Mouse (Mus musculus) adrenal gland, postnatal 10 days (tissue): ENCODE measurements around the gene Rgs2. TPM values are rescaled to one million over a fixed set of nuclear protein-coding genes. Genes with fewer than 3 reads are reported as not detected.

ENCODE experiments used
- DNase-seq: peaks from one replicate; pipeline ENCODE4 v3.0.0; 2021; ENCODE audit warnings: mixed read lengths
- long read RNA-seq, 2 experiments: library from polyadenylated mRNA; stranded (forward); transcript quantifications; one replicate each; pipeline ENCODE4 v2.0.0; 2021
- total RNA-seq, 2 experiments: library from RNA; stranded (reverse); gene quantifications; 2 replicates each; pipeline ENCODE4 v1.2.3; 2021

The Rgs2 gene
- 100 to 1,000 TPM; 254 to 383 TPM for total RNA-seq
- long read RNA-seq, experiment 1, transcript Rgs2-202 (5 exons, 3,021 nt): major isoform, 145 of 193 reads
- long read RNA-seq, experiment 1, partial matches to known transcripts: 9 of 193 reads
- long read RNA-seq, experiment 1, other reads (novel, unspliced or antisense): 37 of 193 reads
- long read RNA-seq, experiment 2, transcript Rgs2-202 (5 exons, 3,021 nt): major isoform, 62 of 84 reads
- long read RNA-seq, experiment 2, partial matches to known transcripts: 2 of 84 reads
- long read RNA-seq, experiment 2, other reads (novel, unspliced or antisense): 19 of 84 reads

DNA sequence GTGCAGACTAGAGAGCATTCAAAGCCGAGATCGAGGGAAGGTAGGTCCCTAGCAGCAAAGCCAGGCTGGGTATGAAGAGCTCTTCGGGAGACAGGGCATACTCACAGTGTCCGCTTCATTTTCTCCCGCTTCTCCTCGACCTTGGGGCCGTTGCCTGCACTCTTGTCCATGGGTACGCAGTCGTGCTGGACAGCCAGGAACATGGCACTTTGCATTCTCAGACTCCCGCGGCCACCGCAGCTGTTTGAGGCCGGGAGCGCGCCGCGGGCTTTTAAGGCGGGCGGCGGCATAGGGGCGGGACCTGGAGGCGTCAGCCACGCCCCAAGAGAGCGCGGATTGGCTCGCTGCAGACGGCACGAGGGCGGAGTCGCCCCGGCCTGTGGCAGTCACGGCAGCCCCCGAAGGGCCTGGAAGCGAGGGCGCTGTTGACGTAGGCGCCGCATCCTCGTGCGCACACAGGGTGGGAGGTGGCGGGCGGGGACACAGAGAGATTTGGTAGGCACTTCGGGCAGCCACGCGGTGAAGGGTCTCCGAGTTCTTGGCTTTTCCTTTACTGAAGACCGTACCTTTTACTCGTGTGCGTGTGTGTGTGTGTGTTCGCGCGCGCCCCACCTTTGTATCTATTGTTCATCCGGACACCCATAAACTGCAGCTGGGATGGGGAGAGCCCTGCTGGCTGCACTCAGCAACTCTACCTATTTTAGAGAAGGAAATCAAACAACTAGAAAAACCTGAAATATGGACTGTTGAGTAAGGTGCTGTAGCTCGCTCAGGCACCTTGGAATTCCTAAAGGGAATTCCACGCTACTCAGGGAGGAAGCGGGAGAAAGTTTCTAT, at the start of gene Rgs2:
Gene Rgs2 (minus strand): TSS at position 258 of the 837 bp plus-strand sequence.
- peak; percentile 99 for DNase-seq

DNA sequence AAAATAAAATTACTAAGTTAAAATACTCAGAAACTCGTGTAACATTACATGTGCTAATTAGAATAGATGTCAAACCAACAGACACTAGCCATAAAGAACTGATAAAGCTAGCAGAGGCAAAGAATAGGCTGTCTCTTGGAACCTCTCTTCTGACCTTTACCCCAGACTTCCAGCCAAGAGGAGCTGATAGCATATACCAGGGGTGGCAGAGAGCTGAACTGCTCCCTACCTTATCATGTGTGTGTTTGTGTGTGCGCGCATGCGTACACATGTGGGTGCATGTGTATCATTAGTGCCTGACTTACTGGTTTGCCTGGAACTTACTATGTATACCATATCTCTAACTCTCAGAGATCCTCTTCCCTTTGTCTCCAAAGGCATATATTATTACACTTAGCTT, 49.4 kb upstream of the Rgs2 start:
- DNase-seq: no peak

DNA sequence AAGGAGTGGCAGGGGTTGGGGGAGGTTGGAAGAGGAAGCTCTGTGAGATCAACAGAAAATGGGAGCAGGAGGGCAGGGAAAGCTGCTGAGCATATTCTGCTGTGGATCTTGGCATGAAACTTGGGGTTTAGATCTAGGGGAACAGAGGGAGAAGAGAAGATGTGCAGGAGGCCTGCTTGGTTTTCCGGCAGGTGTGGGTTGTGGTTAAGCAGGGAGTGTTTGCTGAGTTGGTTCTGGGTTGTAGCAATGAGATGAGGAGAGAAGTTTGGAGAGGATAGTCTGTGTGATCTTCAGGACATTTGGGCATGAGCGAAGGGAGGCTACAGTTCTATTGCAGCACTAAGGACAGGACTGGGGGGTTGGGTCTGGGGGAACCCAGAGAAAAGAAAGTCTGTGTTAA, 37.9 kb upstream of the Rgs2 start:
- no peak for DNase-seq

DNA sequence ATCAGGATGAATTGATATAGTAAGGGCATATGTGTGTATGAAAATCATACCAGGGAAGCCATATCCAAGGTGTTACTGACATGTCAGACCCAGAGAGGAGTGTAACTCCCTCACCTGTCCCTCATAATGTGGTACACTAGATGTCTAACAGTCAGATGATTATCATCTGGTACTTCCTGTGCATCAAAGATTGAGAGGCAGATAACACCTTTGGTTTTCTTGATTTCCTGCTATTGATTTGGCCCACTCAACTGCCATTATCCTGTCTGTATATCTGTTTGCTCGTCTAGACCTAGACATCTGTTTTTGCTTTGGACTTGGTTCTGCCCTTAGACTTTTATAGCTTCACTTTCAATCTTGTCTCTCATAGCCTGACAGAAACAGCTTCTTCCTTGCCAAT, 29.5 kb upstream of the Rgs2 start:
- DNase-seq: no peak

DNA sequence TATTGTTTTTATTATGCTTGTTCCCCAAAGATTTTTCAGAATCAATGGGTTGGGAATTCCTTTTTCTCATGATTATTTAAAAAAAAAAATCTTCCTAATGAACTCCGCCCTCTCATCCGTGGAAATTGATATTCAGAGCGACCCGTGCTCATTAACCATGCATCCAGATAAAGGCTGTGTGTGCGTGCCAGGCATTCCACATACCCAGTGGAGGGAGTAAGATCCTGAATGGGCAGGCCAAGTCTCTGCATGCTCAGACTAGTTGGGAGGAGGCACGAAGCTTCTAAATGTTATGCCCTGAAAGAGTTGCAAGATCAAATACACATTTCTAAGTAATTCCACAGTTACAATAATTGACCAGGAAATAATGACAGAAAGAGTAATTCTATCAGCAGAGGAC, 26.5 kb upstream of the Rgs2 start:
- DNase-seq: no peak

DNA sequence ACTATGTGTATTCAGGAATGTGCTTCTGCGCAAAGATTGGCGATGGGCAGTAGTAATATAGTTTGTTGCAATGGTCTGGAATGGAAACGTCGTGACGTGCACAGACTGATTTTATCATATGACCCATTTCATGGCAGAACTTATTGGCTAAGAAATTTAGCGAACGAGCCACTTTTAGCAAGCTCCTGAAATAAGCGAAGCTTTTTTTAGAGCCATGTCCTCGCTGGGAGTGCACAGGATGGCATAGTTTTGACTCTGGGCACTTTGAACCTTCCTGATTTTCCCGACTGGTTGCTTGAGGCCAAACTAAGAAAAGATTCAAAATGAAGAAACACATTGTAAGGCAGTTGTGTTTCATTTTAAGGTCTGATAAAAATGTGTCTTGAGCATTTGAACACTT, 25.7 kb upstream of the Rgs2 start:
- DNase-seq: no peak

DNA sequence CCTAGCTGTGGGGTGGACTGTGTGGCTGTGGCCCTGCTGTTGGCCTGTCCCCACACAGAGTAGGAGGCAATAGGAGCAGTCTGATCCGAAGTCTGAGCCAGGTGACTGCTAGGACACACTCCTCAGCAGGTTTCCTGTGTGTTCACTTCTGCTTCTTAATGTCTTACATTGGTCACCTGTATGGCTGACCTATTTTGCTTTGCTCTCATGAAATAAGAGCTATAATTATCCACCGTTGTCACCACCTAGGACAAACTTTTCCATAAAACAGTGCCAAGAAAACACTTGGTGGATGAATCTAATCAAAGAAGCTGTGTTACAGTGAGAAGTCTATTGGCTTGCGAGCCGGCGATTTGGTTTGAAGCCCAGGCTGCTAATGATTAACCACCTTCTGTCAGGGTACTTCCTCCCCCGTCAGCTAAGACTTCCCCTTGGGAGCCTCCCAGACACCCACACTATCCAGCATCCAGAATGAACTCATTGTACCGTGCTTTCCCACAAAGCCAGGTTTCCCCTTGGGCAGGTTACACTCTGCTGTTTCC, 14.5 kb upstream of the Rgs2 start:
- peak; percentile 4 for DNase-seq

DNA sequence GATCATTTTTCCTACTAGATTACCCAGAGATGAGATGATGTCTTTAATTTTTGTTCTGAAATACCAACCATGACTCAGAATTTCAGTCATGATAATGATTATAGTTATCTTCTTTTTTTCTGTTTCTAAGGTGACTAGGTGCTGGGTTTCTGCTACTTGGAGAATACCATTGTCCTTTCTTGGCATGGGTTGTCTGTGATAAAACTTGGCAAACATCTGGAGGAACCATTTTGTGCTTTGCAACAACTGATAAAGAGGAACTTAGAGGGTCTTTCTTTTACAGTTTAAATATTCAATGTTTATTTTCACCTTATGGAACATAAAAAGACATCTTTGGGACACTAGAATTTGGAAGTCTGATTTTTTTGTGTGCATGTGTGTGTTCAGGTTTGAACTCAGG, 10.0 kb upstream of the Rgs2 start:
- no peak for DNase-seq

DNA sequence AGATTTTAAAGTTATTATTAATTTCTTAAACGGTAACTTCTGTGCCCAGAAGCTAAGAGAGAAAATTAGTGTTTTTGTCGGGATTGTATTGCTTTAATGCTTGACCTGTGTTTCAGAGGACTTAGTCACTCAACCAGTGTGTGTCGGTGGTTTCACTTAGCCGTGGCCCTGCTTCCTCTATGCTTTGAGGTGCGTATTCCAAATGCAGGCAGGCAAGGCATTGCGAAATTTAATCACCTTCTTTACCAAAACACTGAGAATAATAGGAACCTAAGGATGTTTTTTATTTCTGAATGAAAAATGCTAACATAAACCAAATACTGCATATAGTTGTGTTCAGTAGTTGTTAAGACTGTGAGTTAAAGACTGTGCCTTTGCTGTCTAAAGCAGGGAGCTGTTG, 3.4 kb upstream of the Rgs2 start:
- DNase-seq: no peak

DNA sequence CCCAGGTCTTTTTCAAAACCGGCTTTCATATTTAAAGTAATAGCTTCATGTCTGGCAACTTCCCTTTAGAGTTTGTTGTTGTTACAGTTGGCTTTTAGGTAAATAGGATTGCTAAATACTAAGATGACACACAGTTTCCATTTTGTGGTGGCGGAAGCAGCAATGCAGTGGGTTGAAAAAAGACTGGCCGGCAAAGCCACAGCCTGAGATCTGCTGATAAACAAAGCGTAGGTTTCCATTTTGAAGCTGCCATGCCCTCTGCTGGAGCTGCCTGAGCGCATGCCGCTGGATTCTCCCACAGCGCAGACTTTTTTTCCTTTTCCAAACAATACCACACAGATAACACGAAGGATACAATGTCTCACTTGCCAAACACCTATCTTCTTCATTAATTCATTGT, 2.6 kb upstream of the Rgs2 start:
- DNase-seq: peak; percentile 79

DNA sequence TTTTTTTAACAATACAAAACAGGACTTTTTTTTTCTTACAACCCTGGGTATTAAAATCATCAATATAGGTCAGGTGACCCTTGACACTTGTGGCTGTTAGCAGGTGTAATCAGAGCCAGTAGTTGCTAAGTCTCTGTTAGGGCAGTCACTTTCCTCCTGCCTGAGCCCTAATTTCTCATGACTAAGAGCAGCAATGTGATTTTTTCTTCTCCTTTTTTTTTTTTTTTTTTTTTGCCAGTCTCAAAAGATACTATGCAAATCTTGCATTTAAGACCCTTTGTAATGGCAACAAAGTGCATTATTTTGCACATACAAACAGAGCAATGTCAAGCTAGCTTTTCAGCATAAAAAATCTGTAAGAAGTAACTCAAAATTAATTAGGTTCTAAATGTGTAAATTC, 1.7 kb upstream of the Rgs2 start:
- no peak for DNase-seq

DNA sequence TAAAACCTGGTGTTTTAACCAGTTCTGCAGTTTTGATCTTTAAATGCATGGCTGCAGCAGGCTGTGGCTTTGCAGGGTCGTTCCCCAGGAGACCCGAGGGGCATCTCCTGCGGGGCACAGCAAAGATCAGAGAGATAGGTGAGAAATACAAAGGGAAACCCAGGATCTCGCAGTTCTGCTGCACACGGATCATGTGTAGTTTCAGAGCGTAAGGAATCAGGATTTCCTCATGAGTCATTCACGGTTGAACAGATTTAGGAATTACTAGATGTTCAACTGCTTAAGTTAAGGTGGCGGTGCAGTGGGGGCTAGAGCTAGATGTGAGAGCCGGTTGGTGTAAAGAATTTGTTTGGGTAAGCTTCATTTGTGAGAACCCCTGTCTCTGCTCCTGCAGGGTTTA, 780 bp upstream of the Rgs2 start:
- peak; percentile 30 for DNase-seq

DNA sequence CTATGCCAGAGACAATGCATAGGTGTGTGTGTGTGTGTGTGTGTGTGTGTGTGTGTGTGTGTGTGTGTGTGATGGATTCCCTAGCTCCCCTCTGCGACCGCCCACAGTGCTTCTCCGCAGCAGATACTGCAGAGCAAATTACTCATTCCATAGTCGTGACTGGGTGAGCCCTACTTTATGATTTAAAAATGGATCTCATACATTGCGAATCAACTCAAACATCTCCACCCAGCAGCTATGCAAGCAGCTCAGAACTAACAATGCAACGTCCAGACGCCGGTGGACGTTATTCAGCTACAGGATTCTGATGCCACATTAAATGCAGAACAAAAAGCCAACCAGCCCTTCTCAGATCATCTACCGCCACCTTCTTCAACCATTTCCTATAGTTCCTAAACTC, 545 bp downstream of the Rgs2 start:
- DNase-seq: peak; percentile 55

DNA sequence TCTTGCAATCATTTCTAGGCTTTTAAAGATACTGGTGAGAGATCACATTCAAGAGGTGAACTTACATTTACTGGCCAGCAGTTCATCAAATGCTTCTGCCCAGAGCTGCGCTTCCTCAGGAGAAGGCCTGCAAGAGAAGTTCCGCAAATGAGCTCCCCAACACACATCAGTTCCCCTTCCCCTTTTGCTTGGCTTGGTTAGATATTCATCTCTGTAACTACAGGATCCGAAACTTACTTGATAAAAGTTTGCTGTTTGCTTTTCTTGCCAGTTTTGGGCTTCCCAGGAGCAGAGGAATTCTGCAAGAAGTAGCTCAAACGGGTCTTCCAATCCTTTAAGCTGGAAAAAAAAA, 1.3 kb downstream of the Rgs2 start:
- no peak for DNase-seq

DNA sequence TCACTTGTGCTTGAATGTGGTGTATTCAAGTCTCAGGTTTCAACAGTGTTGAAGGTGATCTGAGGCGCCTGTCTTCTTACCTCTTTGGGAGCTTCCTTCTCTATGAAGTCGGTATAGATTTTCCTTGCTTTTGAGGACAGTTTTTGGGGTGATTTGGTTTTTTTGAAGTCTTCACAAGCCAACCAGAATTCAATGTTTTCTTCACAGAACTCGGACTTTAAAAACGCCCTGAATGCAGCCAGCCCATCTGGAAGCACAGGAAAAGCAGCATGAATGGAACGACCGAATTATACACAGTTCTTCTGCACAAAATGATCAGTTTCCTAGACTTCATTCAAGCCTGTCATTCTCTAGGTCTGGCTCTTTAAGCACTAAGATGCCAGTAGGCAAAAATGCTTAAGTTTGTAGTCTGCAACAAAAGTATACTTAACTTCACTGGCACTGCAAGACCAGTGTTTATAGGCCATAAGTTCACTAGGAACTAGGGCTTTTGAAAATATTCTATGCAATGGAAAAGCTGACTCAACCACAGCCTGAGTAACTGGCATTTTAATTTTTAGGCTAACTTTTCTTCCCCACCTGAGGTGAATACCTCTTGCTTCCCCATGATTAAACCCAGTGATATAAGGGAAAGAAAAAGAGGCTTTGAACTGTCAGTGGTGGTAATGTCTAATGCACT, 1.8 kb downstream of the Rgs2 start:
- no peak for DNase-seq

DNA sequence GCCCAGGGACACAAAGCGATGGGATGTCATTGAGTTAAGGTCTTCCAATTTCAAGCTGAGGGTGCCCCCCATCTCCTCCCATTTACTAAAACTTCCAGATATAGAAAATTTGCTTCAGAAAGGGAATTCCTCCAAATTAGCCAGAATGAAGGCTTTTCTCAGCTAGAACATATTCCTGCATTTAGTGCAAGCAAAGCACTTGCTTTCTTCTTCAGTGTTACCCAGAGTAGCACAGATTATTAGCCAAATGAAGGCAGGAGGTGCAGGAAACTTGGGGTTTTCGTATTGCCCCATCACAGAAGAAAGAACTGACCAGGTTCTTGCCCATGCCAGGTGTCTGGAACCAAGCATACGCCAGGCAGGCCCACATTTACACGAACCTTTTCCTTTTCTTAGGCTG, 3.7 kb downstream of the Rgs2 start:
- DNase-seq: peak; percentile 31

DNA sequence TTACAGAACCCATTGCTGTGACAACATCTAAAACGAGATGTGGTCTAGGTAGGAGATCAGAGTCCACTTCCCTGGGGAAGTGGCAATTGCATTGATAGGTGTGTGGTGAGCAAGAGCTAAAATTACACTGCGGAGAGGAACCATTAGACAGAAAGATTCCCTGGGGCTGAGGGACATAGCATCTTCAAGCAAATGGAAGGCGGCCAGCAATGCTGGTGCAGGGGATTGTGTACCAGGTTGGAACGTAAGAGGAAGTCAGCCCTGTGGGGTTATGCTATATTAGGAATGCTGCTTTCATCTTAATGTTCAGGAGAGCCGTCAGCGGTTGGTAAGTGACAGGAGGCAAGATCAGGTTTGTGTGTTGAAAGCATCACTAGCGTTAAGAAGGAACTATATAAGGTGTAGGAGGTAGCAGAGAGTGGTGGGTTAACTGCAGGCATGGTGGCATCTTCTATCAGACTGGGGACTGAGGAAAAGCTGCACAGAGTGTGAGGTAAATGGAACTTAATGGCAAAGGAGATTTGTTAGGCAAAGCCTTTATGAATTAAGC, 4.5 kb downstream of the Rgs2 start:
- DNase-seq: peak; percentile 65

DNA sequence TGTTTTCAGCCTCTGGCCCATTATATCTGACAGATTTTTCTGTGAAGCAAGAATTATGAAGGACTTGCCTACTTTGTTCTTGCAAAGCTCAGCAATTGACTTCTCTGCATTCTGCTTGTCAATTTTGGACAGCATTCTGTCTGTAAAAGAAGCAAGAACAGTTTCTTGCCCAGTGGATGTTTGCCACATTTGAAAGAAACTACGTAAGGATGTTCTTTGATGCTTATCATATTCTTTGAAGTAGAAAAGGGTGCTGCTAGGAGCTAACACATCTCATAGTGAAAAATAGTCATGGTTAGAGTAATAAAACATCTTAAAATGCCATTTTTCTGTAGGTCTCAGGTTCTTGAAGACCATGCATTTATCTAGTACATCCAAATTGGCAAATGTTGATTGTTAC, 10.9 kb downstream of the Rgs2 start:
- DNase-seq: no peak

DNA sequence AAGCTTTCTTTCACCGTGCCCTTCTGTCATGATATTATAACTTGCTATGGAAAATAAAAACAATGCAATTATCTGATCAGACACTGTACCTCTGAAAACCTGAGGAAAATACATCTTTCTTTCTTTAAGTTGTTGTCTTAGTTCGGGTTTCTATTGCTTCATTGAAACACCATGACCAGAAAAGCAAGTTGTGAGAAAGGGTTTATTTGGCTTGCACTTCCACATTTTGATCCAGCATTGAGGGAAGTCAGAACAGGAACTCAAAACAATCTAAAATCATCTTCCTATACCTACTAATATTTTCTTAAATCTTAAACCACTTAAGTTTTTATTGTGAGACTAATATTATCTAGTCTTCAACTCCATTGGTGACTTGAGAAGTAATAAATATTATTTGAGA, 11.4 kb downstream of the Rgs2 start:
- no peak for DNase-seq

DNA sequence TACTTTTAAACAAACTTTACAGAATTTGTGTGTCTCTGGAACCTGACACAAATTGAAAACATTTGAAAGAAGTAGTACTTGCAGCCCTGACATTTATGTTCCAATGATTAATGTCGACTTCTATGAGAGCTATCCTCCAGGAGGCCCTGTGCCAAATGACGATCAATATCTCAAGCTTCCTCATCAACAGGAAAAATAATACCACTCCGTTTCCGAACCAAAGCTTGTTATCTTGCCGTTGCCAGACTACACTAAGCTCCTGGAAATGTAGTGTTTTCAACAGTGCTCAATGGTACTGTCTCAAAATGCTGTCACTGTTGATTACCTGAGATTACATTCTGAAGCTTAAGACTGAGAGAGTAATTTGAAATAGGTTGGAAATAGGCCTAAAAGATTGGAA, 13.7 kb downstream of the Rgs2 start:
- no peak for DNase-seq

DNA sequence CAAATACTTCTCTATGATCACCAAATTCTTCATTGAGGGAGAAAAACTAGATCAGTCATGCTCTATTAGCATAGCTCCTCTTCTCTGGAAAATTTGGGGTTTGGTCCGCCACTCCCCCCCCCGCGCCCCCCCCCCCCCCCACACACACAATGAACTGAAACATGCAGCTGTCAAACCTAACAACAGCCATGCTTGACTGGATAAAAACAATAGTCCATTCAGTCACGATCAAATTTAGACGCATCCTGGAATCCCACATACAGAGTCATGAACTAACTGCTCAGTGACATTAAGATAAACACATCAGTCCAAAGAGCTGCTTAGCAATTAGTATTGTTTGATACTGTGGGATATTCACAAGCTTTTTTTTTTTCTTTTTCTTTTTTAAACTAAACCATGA, 14.2 kb downstream of the Rgs2 start:
- DNase-seq: no peak

DNA sequence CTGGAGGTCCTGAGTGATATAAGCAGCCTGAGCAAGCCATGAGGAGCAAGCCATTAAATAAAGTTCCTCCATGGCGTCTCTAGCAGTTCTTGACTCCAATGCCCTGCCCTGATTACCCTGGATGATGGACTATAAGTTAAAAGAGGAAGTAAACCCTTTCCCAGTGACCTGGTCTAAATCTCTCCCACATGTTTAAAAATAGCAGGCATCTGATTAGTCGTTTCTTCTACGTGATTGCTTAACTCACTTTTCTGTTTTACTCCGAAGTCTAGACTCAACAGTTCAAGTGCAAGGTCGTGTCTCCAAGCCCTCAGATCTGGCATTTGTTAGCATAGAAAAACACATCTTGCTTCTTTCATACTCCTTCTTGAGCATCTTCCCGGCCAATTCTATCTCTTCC, 15.2 kb downstream of the Rgs2 start:
- DNase-seq: no peak
